Mouse (Mus musculus): Measurements from ENCODE around the gene Pid1. TPM values are rescaled to one million over a fixed set of nuclear protein-coding genes. Genes with fewer than 3 reads are reported as not detected.

The Pid1 gene
- polyA plus RNA-seq, 1 experiment from 2014 or later = 20.8 TPM

GRCm38 (mm10) chr1:84087325-84087724 lies 276.7 kb downstream of the Pid1 start:
- no peaks in the 10 kb centered on the region for H3K4me1 ChIP-seq (ENCODE audit: insufficient read depth, low read depth, low read length)
- H3K36me3 ChIP-seq (ENCODE audit: insufficient read depth, low read length) = no peaks in the 10 kb centered on the region
- DNase-seq (ENCODE audit: low spot score) = no peak
- 48% methylated on average over 6 of the region's 6 CpGs for WGBS
- no peak for ATAC-seq
- no peak overlapping the region for H3K4me3 ChIP-seq (ENCODE audit: low read depth, low read length)
- no peaks in the 10 kb centered on the region for H3K27me3 ChIP-seq (replicated peaks; ENCODE audit: insufficient read depth, low read length)
- no peak overlapping the region for H3K27ac ChIP-seq (ENCODE audit: low read length)
- H3K9me3 ChIP-seq (ENCODE audit: low read length) = no peaks in the 10 kb centered on the region
- H3K4me2 ChIP-seq (replicated peaks; ENCODE audit: low read depth, low read length) = no peak overlapping the region
- no peak overlapping the region for H3K9ac ChIP-seq (replicated peaks; ENCODE audit: low read depth)
- TF ChIP-seq EP300 (IDR thresholded peaks at IDR 0.05) (no peak), CTCF (IDR thresholded peaks at IDR 0.05) (no peak)

GRCm38 (mm10) chr1:84086486-84086885 lies 277.5 kb downstream of the Pid1 start:
- WGBS = 60% methylated on average over 1 of the region's 1 CpGs
- ATAC-seq (no peak), DNase-seq (ENCODE audit: low spot score) (no peak)
- H3K9me3 ChIP-seq (ENCODE audit: low read length) = no peaks in the 10 kb centered on the region
- no peak overlapping the region for H3K4me3 ChIP-seq (ENCODE audit: low read depth, low read length)
- H3K36me3 ChIP-seq (ENCODE audit: insufficient read depth, low read length) = no peaks in the 10 kb centered on the region
- TF ChIP-seq CTCF (IDR thresholded peaks at IDR 0.05) = no peak
- H3K27me3 ChIP-seq (replicated peaks; ENCODE audit: insufficient read depth, low read length) = no peaks in the 10 kb centered on the region
- H3K4me1 ChIP-seq (ENCODE audit: insufficient read depth, low read depth, low read length) = no peaks in the 10 kb centered on the region
- H3K27ac ChIP-seq (ENCODE audit: low read length) = no peak overlapping the region
- H3K9ac ChIP-seq (replicated peaks; ENCODE audit: low read depth) = no peak overlapping the region
- H3K4me2 ChIP-seq (replicated peaks; ENCODE audit: low read depth, low read length) = no peak overlapping the region

- ATAC-seq (no peak), DNase-seq (ENCODE audit: low spot score) (no peak)
- no peak overlapping the region for H3K27ac ChIP-seq (ENCODE audit: low read length)
- TF ChIP-seq EP300 (IDR thresholded peaks at IDR 0.05) (no peak), CTCF (IDR thresholded peaks at IDR 0.05) (no peak)
- H3K4me2 ChIP-seq (replicated peaks; ENCODE audit: low read depth, low read length) = no peak overlapping the region
- no peak overlapping the region for H3K4me3 ChIP-seq (ENCODE audit: low read depth, low read length)
- H3K27me3 ChIP-seq (replicated peaks; ENCODE audit: insufficient read depth, low read length) = no peaks in the 10 kb centered on the region
- no peaks in the 10 kb centered on the region for H3K9me3 ChIP-seq (ENCODE audit: low read length)
- no peaks in the 10 kb centered on the region for H3K4me1 ChIP-seq (ENCODE audit: insufficient read depth, low read depth, low read length)
- 73% methylated on average over 3 of the region's 3 CpGs for WGBS
- no peak overlapping the region for H3K9ac ChIP-seq (replicated peaks; ENCODE audit: low read depth)
- no peaks in the 10 kb centered on the region for H3K36me3 ChIP-seq (ENCODE audit: insufficient read depth, low read length)
Measured at GRCm38 (mm10) chr1:84085361-84085760, 278.6 kb downstream of the Pid1 start.

- Histone ChIP-seq H3K9me3 (ENCODE audit: low read length) (no peaks in the 10 kb centered on the region), H3K36me3 (ENCODE audit: insufficient read depth, low read length) (no peaks in the 10 kb centered on the region), H3K4me2 (replicated peaks; ENCODE audit: low read depth, low read length) (no peak overlapping the region), H3K9ac (replicated peaks; ENCODE audit: low read depth) (no peak overlapping the region), H3K4me3 (ENCODE audit: low read depth, low read length) (no peak overlapping the region), H3K27me3 (replicated peaks; ENCODE audit: insufficient read depth, low read length) (no peaks in the 10 kb centered on the region), H3K27ac (ENCODE audit: low read length) (no peak overlapping the region), H3K4me1 (ENCODE audit: insufficient read depth, low read depth, low read length) (no peaks in the 10 kb centered on the region)
- 59% methylated on average over 8 of the region's 8 CpGs for WGBS
- ATAC-seq = no peak
- DNase-seq (ENCODE audit: low spot score) = no peak
- TF ChIP-seq CTCF (IDR thresholded peaks at IDR 0.05) = no peak
- no peak for TF ChIP-seq EP300 (IDR thresholded peaks at IDR 0.05)
Measured at GRCm38 (mm10) chr1:84079566-84079965, 284.4 kb downstream of the Pid1 start.

- Histone ChIP-seq H3K27me3 (replicated peaks; ENCODE audit: insufficient read depth, low read length) (no peaks in the 10 kb centered on the region), H3K4me3 (ENCODE audit: low read depth, low read length) (no peak overlapping the region), H3K4me2 (replicated peaks; ENCODE audit: low read depth, low read length) (no peak overlapping the region), H3K4me1 (ENCODE audit: insufficient read depth, low read depth, low read length) (no peaks in the 10 kb centered on the region), H3K36me3 (ENCODE audit: insufficient read depth, low read length) (no peaks in the 10 kb centered on the region), H3K9ac (replicated peaks; ENCODE audit: low read depth) (no peak overlapping the region), H3K9me3 (ENCODE audit: low read length) (no peaks in the 10 kb centered on the region), H3K27ac (ENCODE audit: low read length) (no peak overlapping the region)
- WGBS = 45% methylated on average over 1 of the region's 1 CpGs
- ATAC-seq (no peak), DNase-seq (ENCODE audit: low spot score) (no peak)
- TF ChIP-seq CTCF (IDR thresholded peaks at IDR 0.05) = no peak
- no peak for TF ChIP-seq EP300 (IDR thresholded peaks at IDR 0.05)
Measured at GRCm38 (mm10) chr1:84077023-84077422, 287.0 kb downstream of the Pid1 start.

- ATAC-seq (no peak), DNase-seq (ENCODE audit: low spot score) (no peak)
- Histone ChIP-seq H3K4me1 (ENCODE audit: insufficient read depth, low read depth, low read length) (no peaks in the 10 kb centered on the region), H3K4me3 (ENCODE audit: low read depth, low read length) (no peak overlapping the region), H3K9me3 (ENCODE audit: low read length) (no peaks in the 10 kb centered on the region), H3K4me2 (replicated peaks; ENCODE audit: low read depth, low read length) (no peak overlapping the region), H3K27ac (ENCODE audit: low read length) (no peak overlapping the region), H3K36me3 (ENCODE audit: insufficient read depth, low read length) (no peaks in the 10 kb centered on the region), H3K27me3 (replicated peaks; ENCODE audit: insufficient read depth, low read length) (no peaks in the 10 kb centered on the region), H3K9ac (replicated peaks; ENCODE audit: low read depth) (no peak overlapping the region)
- no peak for TF ChIP-seq EP300 (IDR thresholded peaks at IDR 0.05)
- TF ChIP-seq CTCF (IDR thresholded peaks at IDR 0.05) = no peak
- 66% methylated on average over 5 of the region's 5 CpGs for WGBS
Measured at GRCm38 (mm10) chr1:84056884-84057630, 306.9 kb downstream of the Pid1 start.

Data from lung, postnatal 0 days (tissue).